Mouse (Mus musculus) embryo, embryonic 10.5 days (tissue): ENCODE results near the gene Mrln.
A peak's percentile ranks its signal among the peaks of the same experiment; 100 is the strongest.

Experiments
- DNase-seq: peaks from one replicate; pipeline ENCODE4 v3.0.0-alpha.2; 2015; ENCODE audit warnings: low spot score

Mrln gene

DNA sequence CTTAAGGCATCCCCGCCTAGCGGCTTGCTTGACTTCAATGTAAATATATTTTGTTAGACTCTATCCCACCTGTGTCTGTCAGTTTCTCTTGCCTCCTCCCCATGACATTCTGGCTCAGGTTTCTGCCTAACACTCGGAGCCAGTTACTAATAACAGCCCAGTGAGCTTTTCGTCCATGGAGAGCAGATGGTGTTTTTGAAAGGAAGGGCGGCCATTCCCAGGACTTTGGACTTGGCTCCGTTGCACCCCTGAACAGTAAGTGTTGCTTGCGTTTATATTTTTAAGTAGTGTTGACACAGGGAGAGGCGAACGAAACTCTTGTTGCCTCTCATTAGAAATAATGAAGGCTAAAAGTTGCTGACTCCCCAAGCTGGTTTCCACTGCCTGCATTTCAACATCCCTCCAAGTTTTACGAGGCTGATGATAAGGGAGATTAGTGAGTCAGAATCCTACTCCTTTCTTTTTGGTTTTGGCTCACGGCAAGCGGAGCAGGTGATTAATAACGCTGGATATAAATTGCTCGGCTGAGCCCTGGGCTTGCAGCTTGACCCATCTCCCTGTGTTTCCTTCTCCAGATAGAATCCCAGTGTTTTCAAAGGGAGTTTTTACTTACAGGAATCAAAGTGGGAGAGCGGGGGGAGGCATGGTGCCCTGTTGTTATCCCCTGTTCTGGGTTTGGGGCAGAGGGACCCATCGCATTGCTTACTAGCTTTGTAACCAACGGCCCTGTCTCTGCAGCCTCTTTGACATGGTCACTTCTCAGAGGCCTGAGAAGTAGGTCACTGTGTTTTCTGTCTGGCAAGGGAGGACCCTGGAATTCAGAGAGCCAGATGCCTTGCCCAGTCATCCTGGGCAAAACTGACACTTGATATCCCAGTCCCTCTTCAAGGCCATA, at the start of gene Mrln:
Gene Mrln (plus strand): TSS at position 160 of the 895 bp plus-strand sequence.
- peak; percentile 19 for DNase-seq

DNA sequence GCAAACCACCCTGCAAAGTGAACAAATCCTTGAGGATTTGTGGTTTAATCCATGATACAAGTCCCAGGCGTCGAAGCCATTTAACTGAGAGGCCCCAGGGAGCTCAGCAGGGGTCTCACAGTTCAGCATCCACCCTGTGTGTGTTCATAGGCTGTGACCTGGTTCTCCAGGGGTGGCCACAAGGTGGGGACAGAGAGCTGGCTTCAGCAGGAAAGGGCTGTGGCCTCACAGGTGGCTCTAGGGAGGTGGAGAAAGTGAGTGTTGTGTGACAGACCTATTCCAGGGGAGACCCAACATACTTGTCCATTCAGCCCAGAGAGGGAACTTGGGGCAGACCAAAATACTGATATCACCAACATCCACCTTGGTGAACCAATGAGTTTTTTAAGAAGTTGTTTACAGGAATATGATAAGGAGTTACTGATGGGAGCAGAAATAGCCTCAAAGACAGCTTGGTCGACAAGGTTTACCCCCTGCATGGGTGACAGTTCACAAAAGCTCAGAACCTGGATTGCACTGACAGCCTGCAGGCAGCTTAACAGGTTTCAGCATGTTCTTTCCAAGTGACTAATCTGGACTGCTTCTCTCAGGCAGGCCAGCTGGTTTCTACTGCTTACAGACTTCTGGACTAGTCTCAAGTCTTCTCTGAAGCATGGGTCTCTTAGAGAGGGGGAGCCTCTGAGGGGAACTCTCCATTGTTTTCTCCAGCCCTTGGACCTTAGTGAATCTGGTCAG, 47.9 kb upstream of the Mrln start:
- DNase-seq = no peak

DNA sequence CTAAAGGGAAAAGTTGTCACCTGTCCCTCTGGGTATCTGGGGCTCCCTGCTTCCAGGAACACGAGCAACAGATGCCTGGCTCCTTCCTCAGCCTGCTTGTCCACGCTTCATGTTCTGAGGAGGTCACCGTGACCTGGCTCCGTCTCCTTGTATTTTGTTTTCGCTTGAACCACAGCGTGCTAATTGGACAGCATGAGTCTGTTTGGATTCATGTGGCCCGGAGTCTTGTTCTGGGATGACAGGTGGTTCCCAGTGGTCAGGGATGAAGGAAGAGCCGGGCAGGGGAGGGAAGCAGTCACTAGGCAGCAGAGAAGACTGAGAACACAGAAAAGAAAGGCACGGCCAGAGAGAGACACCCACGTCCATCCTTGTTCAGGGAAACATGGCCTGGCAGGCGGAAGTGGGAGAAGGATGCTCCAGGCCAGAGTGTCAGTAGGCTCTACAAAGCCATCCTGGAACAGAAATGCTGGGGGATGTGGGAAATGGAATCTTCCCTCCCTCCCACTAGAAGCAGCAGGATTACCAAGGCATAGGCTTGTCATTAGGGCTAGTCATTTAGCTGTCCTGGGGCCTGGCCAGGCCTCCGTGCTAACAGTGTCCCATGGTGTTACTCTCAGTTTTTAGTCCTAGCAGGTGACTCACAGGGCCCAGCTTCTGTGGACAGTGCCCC, 44.7 kb upstream of the Mrln start:
- no peak for DNase-seq

DNA sequence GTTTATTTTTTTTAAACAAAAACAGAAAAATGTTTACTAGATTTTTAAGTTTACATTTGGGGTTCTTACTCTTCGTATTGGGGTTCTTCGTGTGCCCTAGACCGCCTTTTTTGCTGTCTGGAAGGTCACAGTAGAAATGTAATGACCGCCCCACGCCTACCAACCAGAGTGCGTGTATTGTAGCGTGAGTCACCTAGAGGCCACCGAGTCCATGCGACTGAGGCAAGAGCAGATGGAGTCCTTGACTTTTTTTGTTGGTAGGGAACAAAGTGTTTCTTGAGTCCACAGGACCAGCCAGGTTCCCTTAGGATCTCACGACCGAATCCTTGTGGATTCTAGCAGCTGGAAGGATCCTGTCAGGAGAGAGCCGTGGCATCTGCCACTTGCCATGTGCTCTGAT, 43.7 kb upstream of the Mrln start:
- DNase-seq = no peak

DNA sequence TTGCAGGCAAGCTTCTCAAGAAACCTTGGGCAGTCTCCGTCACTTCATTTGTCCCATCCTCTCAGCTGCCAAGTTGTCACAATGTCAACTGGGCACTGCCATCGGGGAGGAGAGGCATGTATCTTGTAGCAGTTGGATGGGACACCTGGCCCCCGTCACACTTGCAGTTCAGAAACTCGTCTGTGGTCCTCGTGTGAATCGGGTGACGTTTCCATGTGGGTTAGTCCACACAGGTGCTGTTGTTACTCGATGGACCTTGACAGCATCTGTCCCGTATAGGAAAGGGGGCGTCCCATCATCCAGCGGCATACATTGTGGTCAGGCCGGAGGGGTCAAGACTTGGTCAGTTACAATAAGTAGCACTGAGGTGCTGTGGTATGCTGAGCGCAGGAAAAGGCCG, 43.0 kb upstream of the Mrln start:
- no peak for DNase-seq

DNA sequence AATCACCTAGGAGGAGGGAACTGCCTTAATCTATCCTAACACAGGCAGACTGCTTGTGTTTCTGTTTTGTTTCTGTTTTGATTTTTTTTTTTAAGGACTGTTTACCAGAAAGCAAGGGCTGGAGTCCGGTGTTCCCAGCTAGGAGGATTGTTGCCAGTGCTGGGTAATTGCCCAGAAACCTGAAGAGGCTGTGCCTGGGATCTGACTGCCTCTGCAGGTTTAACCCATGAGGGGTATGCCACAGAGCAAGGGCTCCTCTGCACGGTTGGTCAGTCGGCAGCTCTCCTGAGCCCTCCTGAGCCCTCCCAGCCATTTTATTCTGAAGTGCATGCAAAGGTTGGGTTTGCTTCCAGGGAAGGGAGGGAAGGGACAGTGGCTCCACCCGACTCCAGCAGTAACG, 40.8 kb upstream of the Mrln start:
- no peak for DNase-seq

DNA sequence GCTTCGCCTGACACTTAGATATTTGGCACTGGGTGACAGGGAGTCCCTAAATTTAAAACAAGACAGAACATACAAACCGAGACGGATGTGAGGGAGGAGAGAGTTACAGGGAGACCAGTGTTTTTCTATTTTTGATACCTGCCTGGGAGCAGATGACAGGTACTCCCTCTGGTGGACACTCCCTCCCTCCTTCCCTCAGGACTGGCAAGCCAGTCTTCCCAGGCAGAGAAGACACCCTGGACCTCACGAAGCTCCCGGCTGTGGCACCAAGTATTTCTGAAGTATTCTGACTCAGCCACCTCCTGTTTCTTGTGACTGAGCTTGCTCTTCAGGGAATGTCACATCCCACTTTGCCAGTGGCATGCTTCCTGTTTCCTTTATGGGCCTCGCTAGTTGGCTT, 38.6 kb upstream of the Mrln start:
- no peak for DNase-seq

DNA sequence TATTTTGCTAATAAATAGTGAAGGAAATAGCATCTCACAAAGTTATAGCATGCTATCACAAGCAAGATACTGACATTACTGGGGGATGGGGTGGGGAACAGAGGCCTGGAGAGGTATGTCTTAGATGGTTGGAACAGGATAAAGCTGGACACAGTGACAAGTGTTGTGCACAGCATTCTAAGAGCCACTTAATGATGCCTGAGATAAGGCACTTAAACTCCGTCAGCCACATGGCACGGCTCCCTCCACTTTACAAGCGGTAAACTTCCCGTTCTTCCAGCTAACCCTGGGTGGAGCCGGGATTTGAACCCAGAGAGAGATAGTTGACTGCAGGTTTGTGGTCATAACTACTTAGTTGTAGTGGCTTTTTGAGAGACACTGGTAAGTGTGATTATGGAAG, 38.0 kb upstream of the Mrln start:
- no peak for DNase-seq

DNA sequence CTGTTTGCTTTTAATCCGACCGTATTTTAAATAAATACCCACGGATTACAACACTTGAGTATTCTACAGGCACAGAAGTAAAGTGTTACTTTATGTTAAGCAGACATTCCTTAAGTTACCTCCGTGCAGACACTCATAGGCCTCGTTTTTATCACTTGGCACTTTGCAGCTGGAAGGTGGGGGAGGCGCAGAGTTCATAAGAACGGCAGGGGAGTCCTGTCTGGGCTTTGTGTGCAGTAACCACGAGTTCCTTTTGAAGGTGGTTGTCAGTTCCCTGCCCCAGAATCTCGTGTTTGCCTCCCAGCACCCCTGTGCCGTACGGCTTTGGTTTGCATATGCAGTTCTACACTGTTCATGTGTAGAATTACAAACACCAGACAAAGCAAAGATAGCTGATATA, 36.8 kb upstream of the Mrln start:
- no peak for DNase-seq

DNA sequence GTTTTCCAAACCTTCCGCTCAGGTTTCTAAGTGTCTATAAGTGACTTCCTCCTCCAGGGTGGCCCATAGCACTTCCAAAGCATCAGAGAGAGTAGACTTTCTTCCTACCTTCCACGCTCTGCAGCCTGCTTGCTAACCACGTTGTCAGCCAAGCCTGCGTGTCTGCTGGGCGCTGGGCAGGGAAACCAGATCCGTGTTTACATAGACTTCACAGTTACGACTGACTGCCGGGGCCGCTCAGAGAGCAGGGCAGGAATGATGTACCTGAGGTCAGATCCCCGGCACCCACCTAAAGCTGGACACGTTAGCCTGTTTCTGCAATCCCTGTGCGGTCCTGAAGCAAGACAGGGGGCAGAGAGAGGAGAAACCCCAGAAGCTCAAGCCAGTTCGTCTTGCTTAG, 36.1 kb upstream of the Mrln start:
- no peak for DNase-seq

DNA sequence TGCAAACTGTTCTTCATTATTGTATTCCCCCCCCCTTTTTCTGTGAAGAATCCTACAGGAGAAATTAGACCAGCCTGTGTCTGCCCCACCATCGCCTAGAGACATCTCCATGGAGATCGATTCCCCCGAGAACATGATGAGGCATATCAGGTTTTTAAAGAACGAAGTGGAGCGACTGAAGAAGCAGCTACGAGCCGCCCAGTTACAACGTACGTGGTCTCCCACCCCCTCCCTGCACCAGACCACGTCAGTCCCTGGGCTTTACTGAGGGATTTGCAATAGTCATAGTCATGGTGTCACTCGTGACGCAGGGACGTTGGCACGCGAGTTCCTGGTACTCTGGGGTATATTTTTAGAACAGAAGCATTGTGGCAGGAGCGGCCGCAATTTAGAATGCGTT, 35.4 kb upstream of the Mrln start:
- DNase-seq = no peak

DNA sequence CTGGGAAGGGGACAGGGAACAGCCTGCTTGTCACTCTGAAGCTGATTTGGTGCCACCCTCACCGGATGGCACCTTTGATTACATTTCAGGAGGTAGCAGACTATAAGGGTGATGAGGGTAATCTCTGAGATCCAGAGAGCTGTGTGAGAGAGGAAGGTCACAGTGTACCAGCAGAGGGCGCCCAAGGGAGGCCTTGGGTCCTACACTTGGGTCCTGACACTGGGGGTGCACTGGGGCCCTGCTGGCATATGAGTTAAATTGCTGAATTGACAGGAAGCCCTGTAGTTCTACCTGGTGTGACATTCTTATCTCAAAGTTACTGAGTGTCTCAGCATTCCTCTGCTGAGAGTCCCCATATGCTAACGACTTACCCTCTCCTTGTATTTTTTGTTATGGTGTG, 31.1 kb upstream of the Mrln start:
- DNase-seq = peak; percentile 72

DNA sequence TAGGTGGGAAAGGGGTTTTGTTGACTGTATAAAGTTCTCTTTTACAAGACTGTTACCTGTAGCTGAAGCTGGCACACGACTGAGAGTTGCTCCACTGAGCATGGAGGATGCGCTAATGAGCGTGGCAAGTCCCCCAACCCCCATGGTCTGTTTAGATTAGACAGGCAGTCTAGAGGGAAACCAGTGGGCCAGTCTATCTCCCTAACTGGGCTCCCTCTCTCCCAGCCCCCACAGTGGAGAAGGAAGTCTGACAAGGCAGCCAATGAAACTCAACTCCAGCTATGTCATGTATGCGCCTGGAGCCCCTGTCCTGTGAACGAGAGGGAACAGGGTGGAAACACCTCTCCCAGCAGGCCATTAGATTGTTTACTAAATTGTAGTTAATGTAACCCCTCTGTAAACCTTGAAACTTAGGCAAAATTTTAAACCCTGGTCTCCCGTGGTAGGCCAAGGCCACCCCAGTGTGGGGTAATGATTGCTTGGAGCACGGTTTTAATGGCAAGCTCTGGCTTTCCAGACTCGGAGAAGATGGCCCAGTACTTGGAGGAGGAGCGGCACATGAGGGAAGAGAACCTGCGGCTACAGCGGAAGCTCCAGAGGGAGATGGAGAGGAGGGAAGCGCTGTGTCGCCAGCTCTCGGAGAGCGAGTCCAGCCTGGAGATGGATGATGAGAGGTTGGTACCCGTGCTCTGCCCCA, 29.8 kb upstream of the Mrln start:
- no peak for DNase-seq

DNA sequence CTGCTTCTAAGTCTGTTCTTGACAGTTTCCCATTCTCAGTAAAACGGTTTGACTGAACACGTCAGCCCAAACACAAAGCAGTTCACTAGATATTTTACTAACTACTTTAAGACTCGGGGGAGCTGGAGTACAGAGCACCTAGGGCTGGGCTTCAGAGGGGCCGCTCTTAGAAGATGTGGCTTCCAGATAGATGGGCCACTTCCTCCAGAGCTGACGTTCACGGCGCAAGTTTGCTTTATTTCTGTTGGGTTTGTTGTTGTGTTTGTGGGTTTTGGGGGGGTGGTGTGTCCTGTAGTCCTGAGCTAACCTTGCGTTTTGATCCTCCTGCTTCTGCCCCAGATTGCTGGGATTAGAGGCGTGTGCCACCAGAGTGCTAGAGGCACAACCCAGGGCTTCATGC, 23.7 kb upstream of the Mrln start:
- no peak for DNase-seq

DNA sequence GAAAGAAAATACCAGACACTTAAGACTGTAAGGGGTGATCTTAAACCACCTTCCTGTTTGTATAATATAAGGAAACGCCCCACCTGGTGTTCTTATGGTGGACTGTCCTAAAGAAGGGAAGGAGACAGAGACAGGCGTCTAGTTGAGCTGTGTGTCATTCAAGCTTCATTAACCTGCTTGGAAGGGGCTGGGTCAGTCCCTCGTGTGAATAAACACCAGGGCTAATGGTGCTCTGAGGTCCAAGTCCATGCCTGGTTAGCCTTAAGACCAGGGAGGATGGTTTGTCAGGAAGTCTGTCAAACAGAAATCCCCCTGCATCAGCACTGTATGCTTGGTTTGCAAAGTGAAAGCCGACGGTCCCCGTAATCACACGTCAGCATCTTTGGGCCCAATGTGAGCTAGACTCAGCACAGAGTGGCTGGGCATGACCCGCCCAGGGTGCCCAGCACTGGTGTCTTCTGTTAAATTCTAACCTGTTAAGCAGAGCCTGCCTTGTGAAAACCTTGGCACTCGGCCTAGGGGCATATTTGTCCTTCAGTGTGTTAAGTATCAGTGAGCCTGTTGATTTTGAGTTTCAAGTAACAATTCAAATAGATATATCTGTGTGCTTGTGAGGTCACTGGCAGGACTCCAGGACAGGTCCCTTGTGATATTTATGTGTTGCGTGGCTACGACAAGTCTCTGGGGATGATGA, 23.0 kb upstream of the Mrln start:
- no peak for DNase-seq

DNA sequence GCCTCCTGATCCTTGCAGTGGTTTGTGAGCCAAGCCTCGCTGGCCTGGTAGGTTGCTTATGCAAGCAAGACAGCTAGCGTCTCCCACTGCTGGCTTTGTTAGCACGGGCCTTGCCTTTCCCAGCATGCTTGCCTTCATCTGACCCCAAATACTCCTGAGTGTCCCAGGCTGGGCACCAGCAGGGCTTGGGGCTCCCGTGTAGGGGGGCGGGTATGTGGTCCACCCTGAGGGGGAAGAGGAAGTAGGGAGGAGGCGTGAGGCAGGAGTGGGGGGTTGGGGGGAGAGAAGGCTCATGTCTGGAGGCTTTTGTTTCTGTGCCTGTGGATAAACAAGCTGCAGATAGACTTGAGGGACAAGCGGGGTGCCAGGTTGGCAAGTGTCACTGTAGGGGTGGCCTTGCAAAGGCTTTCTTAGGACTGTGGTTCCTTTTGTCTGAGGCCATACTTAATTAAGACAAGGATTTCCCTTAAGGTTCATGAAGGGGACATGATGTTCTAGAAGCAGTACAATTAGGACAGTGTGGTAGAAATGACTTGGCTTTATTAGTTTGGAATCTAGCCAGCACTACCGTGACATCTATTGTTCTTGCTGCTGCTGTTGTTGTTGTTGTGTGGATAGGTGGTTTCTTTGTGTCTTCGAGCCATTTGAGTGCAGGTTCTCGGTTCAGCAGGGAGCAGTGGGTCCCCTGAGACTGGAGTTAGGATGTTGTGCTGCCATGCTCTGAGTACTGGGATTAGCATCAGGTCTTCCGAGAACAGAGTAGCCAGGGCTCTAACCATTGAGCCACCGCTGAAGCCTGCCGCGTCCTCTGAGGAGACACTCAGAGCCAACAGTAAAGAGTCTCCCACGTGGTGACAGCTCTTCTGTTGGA, 21.0 kb upstream of the Mrln start:
- DNase-seq = no peak

DNA sequence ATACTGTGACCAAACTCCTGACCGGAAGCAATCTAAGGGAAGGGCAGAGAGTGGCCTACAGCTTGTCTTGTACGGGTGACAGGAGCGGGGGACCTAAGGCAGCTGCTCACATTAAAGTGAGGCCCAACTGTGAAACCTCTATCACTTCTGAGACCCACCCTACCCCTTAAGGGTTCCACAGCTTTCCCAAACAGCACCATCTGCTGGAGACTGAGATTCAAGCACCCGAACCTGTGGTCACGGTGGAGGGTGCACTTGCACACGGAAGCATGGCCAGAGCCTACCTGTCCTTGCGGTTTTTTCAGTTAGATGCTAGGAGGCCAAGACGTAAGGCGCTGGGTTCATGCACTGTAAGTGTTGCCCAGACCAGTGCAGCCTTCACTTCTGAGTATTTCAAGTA, 18.3 kb upstream of the Mrln start:
- DNase-seq = peak; percentile 52

DNA sequence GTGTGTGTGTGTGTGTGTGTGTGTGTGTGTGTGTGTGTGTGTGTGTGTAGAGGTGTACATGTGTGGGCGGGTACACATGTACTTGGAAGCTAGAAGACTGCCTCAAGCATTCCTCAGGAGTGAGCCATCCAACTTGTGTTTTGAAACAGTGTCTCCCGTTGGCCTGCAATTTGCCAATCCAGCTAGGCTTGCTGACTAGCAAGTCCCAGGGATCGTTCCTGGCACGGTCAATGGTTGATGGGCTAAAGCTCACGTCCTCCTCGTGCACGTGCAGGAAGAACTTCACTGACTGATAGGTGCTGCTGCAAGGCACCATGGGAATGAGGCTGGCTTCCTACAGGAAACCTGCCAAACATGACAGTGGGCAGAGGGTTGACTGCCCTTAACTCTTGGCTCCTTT, 17.9 kb upstream of the Mrln start:
- DNase-seq = no peak

DNA sequence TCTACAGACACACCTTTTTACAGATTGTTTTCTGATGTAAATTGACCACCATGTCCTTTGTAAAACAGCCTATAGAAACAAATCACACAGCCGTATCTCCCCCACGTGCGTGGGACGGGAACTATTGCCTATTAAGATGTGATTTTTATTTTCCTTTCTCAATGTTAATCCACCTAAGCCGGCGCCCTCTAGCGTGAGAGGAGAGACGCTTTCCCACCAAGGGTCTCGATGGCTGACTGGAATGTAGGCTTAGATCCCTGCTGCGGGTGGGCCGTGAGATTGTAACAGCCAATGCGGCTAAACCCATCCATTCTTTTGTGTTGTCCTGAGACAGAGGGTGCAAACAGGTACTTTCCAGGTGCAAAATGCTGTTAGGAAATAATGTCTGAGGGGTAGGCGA, 14.6 kb upstream of the Mrln start:
- no peak for DNase-seq

DNA sequence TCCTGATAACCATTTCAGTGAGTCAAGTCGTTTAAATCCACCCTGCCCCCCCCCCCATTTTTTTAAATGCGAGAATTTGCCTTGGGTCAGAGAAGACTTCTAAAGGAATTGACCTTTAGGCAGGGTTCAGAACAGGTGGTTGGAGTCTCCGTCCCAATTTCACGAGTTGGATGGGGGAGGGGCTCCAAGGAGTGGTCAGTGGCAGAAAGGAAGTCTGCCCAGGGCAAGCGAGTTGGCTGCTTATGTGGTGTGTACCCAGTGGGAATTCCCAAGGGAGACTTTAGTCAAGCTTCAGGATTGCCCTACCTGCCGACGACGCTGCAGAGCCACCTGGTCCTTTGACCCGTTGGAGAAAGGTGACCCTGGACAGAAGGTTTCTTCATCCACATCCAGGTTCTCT, 10.2 kb upstream of the Mrln start:
- DNase-seq = no peak

DNA sequence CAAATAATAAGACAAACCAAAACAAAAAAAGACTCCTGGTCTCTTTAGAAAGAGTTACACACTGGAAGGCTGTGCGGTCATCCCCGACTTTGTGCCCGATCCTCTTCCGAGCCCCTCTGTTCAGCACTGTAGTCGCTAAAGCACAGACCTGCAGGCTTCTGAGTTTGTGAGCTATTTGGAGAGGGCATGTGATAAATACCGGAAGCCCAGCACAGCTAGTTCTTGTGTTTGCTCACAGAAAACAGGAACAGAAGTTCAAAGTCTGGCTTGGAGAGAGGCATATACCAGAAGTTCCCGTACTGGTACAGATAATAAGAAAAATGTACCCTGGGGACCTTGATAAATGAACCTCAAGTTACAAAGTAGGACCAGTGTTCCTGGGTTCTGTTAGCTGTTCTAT, 9.2 kb upstream of the Mrln start:
- no peak for DNase-seq
